Mouse (Mus musculus) embryonic fibroblast, embryonic 13.5 days (primary cell): ENCODE measurements around the gene Tspan9. TPM values are rescaled to one million over a fixed set of nuclear protein-coding genes. Genes with fewer than 3 reads are reported as not detected.

ENCODE experiments used
- H3K27ac ChIP-seq: 2 replicates; pipeline ENCODE4 v1.5.1; 2012; ENCODE audit warnings: low read length, control low read depth, inconsistent platforms; ENCODE audit not compliant: insufficient read depth
- H3K4me1 ChIP-seq: 2 replicates; pipeline ENCODE4 v1.6.1; 2011; ENCODE audit warnings: low read length; ENCODE audit not compliant: control insufficient read depth, insufficient read depth
- H3K4me3 ChIP-seq: 2 replicates; pipeline ENCODE4 v1.5.1; 2011; ENCODE audit warnings: mild to moderate bottlenecking, control low read depth, low read length; ENCODE audit not compliant: insufficient read depth
- CTCF ChIP-seq: IDR thresholded peaks from 2 replicates; pipeline ENCODE4 v1.5.1; 2011; ENCODE audit warnings: mild to moderate bottlenecking, control low read depth, low read length, moderate library complexity, borderline replicate concordance; ENCODE audit not compliant: insufficient read depth
- POLR2A ChIP-seq: IDR thresholded peaks from 2 replicates; pipeline ENCODE4 v1.6.1; 2011; ENCODE audit warnings: low read depth, mild to moderate bottlenecking, control low read depth, low read length, moderate library complexity
- polyA plus RNA-seq: library from polyadenylated mRNA; stranded (reverse); fragments of >200 nt; gene quantifications from 2 replicates; pipeline ENCODE4 v1.2.4, GENCODE M21; 2011; ENCODE audit warnings: low read depth; ENCODE audit not compliant: missing spikeins, insufficient read length

The Tspan9 gene
- polyA plus RNA-seq, 1 experiment = 113 TPM

GRCm38 (mm10) chr6:127924750-127925149 lies 218.6 kb downstream of the Tspan9 start:
- no peak overlapping the region for H3K27ac ChIP-seq
- TF ChIP-seq CTCF = no peak
- TF ChIP-seq POLR2A = no peak
- H3K4me1 ChIP-seq = no peaks in the 10 kb centered on the region

GRCm38 (mm10) chr6:127923296-127923695 lies 220.1 kb downstream of the Tspan9 start:
- Histone ChIP-seq H3K4me3 (no peak overlapping the region), H3K27ac (no peak overlapping the region), H3K4me1 (no peaks in the 10 kb centered on the region)
- TF ChIP-seq POLR2A = no peak
- no peak for TF ChIP-seq CTCF

More at GRCm38 (mm10) chr6:127924750-127925149, 218.6 kb downstream of the Tspan9 start:
- H3K4me3 ChIP-seq = no peak overlapping the region

- no peak overlapping the region for H3K4me3 ChIP-seq
- TF ChIP-seq CTCF (no peak), POLR2A (no peak)
- H3K27ac ChIP-seq = no peak overlapping the region
- no peaks in the 10 kb centered on the region for H3K4me1 ChIP-seq
Measured at GRCm38 (mm10) chr6:127921996-127922395, 221.4 kb downstream of the Tspan9 start.

GRCm38 (mm10) chr6:127920652-127921051 lies 222.7 kb downstream of the Tspan9 start:
- TF ChIP-seq CTCF = peak; percentile 71; the same call in 1 of the 2 replicates
- TF ChIP-seq POLR2A = no peak
- H3K4me1 ChIP-seq = no peaks in the 10 kb centered on the region
- H3K4me3 ChIP-seq = no peak overlapping the region
- no peak overlapping the region for H3K27ac ChIP-seq

GRCm38 (mm10) chr6:127919491-127919890 lies 223.9 kb downstream of the Tspan9 start:
- Histone ChIP-seq H3K4me3 (no peak overlapping the region), H3K4me1 (no peaks in the 10 kb centered on the region), H3K27ac (no peak overlapping the region)
- no peak for TF ChIP-seq POLR2A

GRCm38 (mm10) chr6:127917712-127918111 lies 225.7 kb downstream of the Tspan9 start:
- Histone ChIP-seq H3K4me1 (no peaks in the 10 kb centered on the region), H3K27ac (no peak overlapping the region), H3K4me3 (no peak overlapping the region)
- TF ChIP-seq POLR2A (no peak), CTCF (no peak)

- no peak for TF ChIP-seq POLR2A
- no peak for TF ChIP-seq CTCF
- H3K4me3 ChIP-seq = no peak overlapping the region
- H3K27ac ChIP-seq = no peak overlapping the region
- H3K4me1 ChIP-seq = no peaks in the 10 kb centered on the region
Measured at GRCm38 (mm10) chr6:127916993-127917392, 226.4 kb downstream of the Tspan9 start.

- TF ChIP-seq POLR2A = no peak
- no peak for TF ChIP-seq CTCF
Measured at GRCm38 (mm10) chr6:127912938-127913337, 230.5 kb downstream of the Tspan9 start.

GRCm38 (mm10) chr6:127911687-127912086 lies 231.7 kb downstream of the Tspan9 start:
- H3K4me3 ChIP-seq = no peak overlapping the region
- TF ChIP-seq CTCF (no peak), POLR2A (no peak)
- H3K4me1 ChIP-seq = peaks cover 2% of the 10 kb centered on the region; the same call in 1 of the 2 replicates
- H3K27ac ChIP-seq = no peak overlapping the region

More at GRCm38 (mm10) chr6:127912938-127913337, 230.5 kb downstream of the Tspan9 start:
- Histone ChIP-seq H3K27ac (no peak overlapping the region), H3K4me1 (peaks cover 2% of the 10 kb centered on the region; the same call in 1 of the 2 replicates), H3K4me3 (no peak overlapping the region)

Other genes starting within 250 kb of the Tspan9 start
- 3.0 and 4.2 TPM in 2 replicates for gene Tead4, start 157.2 kb upstream of the Tspan9 start, polyA plus RNA-seq
- gene Tulp3, start 212.3 kb upstream of the Tspan9 start, polyA plus RNA-seq = 56.8 and 67.0 TPM in 2 replicates
- 39.6 TPM in 2 replicates for gene Rhno1, start 219.3 kb upstream of the Tspan9 start, polyA plus RNA-seq
- gene Foxm1, start 219.4 kb upstream of the Tspan9 start, polyA plus RNA-seq = 41.6 and 45.7 TPM in 2 replicates
- gene Tex52, start 231.9 kb upstream of the Tspan9 start, polyA plus RNA-seq = not detected in 2 replicates
- not detected in 2 replicates for gene Gm44596, start 231.9 kb upstream of the Tspan9 start, polyA plus RNA-seq